Mouse (Mus musculus) midbrain, embryonic 10.5 days (tissue): ENCODE measurements around the gene Eml3. TPM values are rescaled to one million over a fixed set of nuclear protein-coding genes. Genes with fewer than 3 reads are reported as not detected.

Source experiments
- DNase-seq: peaks from one replicate; pipeline ENCODE4 v3.0.0-alpha.2; 2017; ENCODE audit warnings: low spot score
- H3K27ac ChIP-seq: fragments of 300-500 bp; sonication (generic); replicated peaks from 2 replicates; pipeline ENCODE4 v1.5.1; 2016; ENCODE audit warnings: mild to moderate bottlenecking
- H3K27me3 ChIP-seq: fragments of 300-500 bp; sonication (generic); 2 replicates; pipeline ENCODE4 v1.6.1; 2016; ENCODE audit warnings: low read depth, mild to moderate bottlenecking; ENCODE audit not compliant: poor library complexity, severe bottlenecking
- H3K36me3 ChIP-seq: fragments of 300-500 bp; sonication (generic); 2 replicates; pipeline ENCODE4 v1.6.1; 2016; ENCODE audit warnings: mild to moderate bottlenecking, moderate library complexity
- H3K4me1 ChIP-seq: fragments of 300-500 bp; sonication (generic); 2 replicates; pipeline ENCODE4 v1.6.1; 2016
- H3K4me3 ChIP-seq: fragments of 300-500 bp; sonication (generic); 2 replicates; pipeline ENCODE4 v1.5.1; 2016; ENCODE audit warnings: mild to moderate bottlenecking, moderate library complexity
- H3K9me3 ChIP-seq: fragments of 300-500 bp; sonication (generic); replicated peaks from 2 replicates; pipeline ENCODE4 v1.6.1; 2016; ENCODE audit warnings: mild to moderate bottlenecking
- WGBS: fragments of 180-500 bp; shearing (Covaris S2); methylation state at CpG from one replicate; pipeline ENCODE4 v1.1.7; 2016; 5-methylcytosine and 5-hydroxymethylcytosine counted together
- polyA plus RNA-seq: library from polyadenylated mRNA; unstranded; fragments of >200 nt; fragmentation: Nextera tagmentation; extraction: Ambion mirVana; gene quantifications from 2 replicates; pipeline ENCODE4 v1.2.1, GENCODE M21; 2016

The Eml3 gene
- polyA plus RNA-seq, 1 experiment from 2014 or later, result 22.9 TPM

DNA sequence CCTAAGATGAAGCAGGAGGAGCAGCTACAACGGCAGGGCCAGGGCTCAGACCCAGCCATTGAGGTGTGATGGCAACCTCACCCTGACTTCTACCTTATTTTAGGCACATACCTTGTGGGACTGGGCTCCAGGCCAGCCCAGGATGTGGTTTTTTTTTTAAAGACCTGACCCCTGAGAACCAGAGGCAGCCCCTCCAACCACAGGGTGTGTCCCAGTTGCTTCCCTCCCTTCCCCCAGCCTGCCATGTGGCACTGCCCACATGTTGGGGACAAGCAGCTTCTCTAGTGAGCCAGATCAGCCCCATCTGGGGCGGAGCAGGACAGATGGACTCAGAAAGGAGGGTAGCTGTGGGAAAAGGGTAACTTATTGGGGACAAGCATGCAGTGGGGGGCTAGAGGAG, 2.6 kb upstream of the Eml3 start:
- Histone ChIP-seq H3K27ac (no peak overlapping the region), H3K27me3 (no peaks in the 10 kb centered on the region), H3K4me1 (peaks cover 28% of the 10 kb centered on the region), H3K36me3 (peaks cover 60% of the 10 kb centered on the region), H3K9me3 (no peaks in the 10 kb centered on the region), H3K4me3 (no peak overlapping the region)
- no peak for DNase-seq
- 84% methylated on average over 2 of the region's 2 CpGs for WGBS

DNA sequence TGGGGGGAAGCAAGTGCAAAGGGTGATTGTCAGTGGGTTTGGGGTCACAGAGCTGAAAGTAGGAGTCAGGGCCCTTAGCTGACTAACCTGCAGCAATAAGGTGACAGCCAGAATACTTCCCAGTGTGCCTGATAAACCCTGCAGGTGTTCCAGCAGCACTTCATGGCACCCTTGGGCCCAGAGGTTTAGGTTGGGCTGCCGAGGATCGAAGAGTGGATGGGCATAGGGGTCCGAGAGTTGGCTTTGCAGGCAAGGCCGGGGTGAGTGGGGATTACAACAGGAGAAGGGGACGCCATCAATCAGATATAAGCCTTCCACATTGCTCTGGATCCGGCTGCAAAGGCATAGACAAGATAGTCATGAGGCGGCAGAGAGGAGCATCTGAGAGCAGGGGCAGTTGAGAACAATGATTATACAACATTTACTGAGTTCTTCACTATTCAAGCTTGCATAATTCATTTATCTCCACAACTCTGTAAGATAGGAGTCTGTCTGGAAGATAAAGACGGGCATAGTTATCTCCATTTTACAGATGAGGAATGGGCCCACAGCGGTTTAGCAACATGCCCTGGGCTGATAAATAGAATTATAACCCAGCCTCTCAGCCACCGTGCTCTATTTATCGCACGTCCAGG, 1.3 kb upstream of the Eml3 start:
- H3K36me3 ChIP-seq, result peaks cover 57% of the 10 kb centered on the region
- H3K9me3 ChIP-seq, result no peaks in the 10 kb centered on the region
- H3K27me3 ChIP-seq, result no peaks in the 10 kb centered on the region
- no peak for DNase-seq
- H3K4me3 ChIP-seq, result no peak overlapping the region
- peaks cover 27% of the 10 kb centered on the region for H3K4me1 ChIP-seq
- 92% methylated on average over 12 of the region's 12 CpGs for WGBS
- no peak overlapping the region for H3K27ac ChIP-seq

DNA sequence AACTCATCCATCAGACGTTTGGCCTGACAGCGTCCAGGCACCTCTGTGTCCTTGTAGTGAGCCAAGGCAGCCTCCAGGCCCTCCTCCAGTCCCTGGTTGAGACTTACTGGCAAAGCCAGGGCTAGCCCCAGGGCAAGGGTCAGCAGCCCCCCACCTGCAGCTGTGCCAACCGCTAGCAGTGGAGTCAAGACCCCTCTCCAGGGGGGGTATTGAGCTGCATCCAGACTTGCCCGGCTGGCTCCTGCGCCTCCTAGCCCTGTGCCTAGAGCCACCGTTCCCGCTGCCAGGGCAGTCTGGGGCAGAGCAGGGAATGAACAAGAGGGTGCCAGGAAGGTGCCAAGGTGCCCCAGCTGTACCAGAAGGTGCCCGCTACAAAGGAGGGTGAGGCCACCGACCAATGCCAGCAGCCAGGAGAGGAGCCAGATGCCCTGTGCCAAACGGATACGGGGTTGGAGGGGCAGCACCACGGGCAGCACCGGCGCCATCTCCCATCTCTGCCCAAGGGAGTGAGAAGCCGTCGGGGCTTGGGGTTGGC, 596 bp upstream of the Eml3 start:
- no peaks in the 10 kb centered on the region for H3K27me3 ChIP-seq
- H3K4me3 ChIP-seq, result peak overlapping the region; percentile 83
- peaks cover 27% of the 10 kb centered on the region for H3K4me1 ChIP-seq
- no peaks in the 10 kb centered on the region for H3K9me3 ChIP-seq
- DNase-seq, result no peak
- 16% methylated on average over 16 of the region's 16 CpGs for WGBS
- peaks cover 57% of the 10 kb centered on the region for H3K36me3 ChIP-seq
- peak overlapping the region; percentile 90 for H3K27ac ChIP-seq

DNA sequence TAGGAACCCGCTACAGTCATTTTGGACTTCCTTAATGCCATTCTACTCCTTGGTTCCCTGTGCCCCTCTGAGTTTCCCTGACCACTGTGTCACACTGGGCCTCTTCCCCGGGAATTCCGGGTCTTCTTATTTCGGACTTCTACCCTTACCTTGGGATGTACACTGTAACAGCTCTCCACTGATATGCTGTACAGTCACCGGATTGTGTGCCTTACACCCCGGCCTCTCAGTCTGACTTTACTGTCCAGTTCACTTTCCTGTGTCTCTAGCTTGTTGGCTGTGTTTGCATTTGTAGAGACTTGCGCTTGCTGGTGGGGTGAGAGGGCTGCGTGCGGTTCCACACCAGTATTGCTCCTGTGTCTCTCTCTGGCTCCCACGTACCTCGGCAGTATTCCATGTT, 765 bp downstream of the Eml3 start:
- WGBS, result 18% methylated on average over 11 of the region's 11 CpGs
- Histone ChIP-seq H3K27ac (peak overlapping the region; percentile 90), H3K4me3 (peak overlapping the region; percentile 83), H3K4me1 (peaks cover 27% of the 10 kb centered on the region), H3K9me3 (no peaks in the 10 kb centered on the region), H3K36me3 (peaks cover 62% of the 10 kb centered on the region), H3K27me3 (no peaks in the 10 kb centered on the region)
- peak; percentile 32 for DNase-seq

DNA sequence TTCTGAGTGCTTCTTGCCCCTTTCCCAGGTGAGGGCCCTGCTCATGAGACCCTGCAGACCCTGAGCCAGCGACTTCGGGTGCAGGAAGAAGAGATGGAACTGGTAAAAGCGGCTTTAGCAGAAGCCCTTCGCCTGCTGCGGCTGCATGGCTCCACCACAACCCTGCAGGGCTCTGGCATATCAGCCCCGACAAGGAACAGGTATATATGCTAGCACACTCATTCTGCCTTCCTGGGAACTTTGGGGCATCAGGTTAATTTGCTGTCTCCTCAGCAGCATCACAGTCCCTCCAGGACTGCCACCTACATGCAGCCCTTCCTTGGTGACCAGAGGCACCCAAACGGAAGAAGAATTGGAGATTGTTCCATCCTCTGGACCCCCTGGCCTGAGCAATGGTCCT, 1.4 kb downstream of the Eml3 start:
- Histone ChIP-seq H3K4me1 (peaks cover 27% of the 10 kb centered on the region), H3K4me3 (peak overlapping the region; percentile 83), H3K9me3 (no peaks in the 10 kb centered on the region), H3K27ac (no peak overlapping the region), H3K36me3 (peaks cover 62% of the 10 kb centered on the region), H3K27me3 (no peaks in the 10 kb centered on the region)
- 78% methylated on average over 7 of the region's 7 CpGs for WGBS
- DNase-seq, result no peak

DNA sequence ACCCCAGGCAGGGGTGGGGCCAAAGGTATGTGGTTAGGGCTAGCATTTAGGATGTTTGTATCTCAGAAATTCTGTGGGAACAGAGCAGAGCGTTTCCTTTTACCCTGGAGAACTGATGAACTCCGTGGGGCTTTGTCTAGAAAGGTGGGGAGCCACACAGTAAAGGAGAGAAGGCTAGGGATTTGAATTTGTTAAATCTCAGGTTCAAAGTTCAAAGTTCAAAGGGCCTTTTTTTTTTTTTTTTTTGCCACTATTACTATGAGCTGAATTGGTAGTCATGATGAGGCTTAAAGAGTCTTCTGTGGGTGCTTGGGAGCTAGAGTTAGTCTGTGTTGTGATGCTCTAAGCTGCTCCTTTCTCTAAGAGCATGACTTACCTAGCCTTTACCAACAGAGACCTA, 7.4 kb downstream of the Eml3 start:
- H3K36me3 ChIP-seq, result peaks cover 69% of the 10 kb centered on the region
- no peaks in the 10 kb centered on the region for H3K9me3 ChIP-seq
- peaks cover 13% of the 10 kb centered on the region for H3K4me1 ChIP-seq
- H3K4me3 ChIP-seq, result no peak overlapping the region
- 86% methylated on average over 2 of the region's 2 CpGs for WGBS
- no peak for DNase-seq
- no peak overlapping the region for H3K27ac ChIP-seq
- no peaks in the 10 kb centered on the region for H3K27me3 ChIP-seq

DNA sequence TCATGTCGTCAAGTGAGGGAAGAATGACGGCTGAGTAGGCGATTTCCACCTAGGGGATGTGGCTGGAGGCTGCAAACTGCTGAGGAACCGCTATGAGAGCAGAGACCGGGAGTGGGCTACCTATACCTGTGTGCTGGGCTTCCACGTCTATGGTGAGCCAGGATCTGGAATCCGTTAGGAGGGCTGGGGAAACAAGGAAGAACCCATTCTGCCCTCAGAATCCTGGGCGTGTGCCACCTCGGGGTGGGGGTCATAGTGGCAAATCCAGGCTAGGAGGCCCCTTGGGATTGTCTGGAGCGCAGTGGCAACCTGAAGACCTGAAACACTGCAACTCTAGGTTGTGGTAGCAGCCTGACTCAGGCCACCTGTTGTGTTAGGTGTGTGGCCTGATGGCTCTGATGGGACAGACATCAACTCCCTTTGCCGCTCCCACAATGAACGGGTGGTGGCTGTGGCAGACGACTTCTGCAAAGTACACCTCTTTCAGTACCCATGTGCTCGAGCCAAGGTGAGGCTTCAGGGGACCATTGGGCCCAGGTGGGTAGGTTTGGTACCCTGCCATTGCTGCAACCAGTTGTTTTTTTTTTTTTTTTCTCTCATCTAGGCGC, 11.3 kb downstream of the Eml3 start:
- DNase-seq, result no peak
- WGBS, result 81% methylated on average over 15 of the region's 15 CpGs
- peak overlapping the region; percentile 97 for H3K4me3 ChIP-seq
- peaks cover 34% of the 10 kb centered on the region for H3K4me1 ChIP-seq
- peak overlapping the region; percentile 98; the same call in 1 of the 2 replicates for H3K27ac ChIP-seq
- H3K9me3 ChIP-seq, result no peaks in the 10 kb centered on the region
- no peaks in the 10 kb centered on the region for H3K27me3 ChIP-seq
- H3K36me3 ChIP-seq, result peaks cover 65% of the 10 kb centered on the region

DNA sequence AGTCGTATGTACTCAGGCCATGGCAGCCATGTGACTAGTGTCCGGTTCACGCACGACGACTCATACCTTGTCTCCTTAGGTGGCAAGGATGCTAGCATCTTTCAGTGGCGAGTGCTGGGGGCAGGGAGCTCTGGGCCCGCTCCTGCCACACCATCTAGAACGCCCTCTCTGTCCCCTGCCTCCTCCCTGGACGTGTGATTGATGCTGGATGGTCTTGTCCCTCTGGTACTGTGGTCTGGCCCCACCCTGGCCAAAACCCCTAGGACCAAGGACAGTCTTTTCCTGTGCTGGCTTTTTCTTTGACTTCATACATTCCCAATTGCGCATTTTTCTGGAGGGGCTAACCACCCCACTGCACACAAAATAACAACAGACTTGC, 11.8 kb downstream of the Eml3 start:
- peaks cover 65% of the 10 kb centered on the region for H3K36me3 ChIP-seq
- no peaks in the 10 kb centered on the region for H3K27me3 ChIP-seq
- no peaks in the 10 kb centered on the region for H3K9me3 ChIP-seq
- H3K27ac ChIP-seq, result peak overlapping the region; percentile 98
- peak overlapping the region; percentile 97 for H3K4me3 ChIP-seq
- no peak for DNase-seq
- 42% methylated on average over 10 of the region's 10 CpGs for WGBS
- H3K4me1 ChIP-seq, result peaks cover 34% of the 10 kb centered on the region

DNA sequence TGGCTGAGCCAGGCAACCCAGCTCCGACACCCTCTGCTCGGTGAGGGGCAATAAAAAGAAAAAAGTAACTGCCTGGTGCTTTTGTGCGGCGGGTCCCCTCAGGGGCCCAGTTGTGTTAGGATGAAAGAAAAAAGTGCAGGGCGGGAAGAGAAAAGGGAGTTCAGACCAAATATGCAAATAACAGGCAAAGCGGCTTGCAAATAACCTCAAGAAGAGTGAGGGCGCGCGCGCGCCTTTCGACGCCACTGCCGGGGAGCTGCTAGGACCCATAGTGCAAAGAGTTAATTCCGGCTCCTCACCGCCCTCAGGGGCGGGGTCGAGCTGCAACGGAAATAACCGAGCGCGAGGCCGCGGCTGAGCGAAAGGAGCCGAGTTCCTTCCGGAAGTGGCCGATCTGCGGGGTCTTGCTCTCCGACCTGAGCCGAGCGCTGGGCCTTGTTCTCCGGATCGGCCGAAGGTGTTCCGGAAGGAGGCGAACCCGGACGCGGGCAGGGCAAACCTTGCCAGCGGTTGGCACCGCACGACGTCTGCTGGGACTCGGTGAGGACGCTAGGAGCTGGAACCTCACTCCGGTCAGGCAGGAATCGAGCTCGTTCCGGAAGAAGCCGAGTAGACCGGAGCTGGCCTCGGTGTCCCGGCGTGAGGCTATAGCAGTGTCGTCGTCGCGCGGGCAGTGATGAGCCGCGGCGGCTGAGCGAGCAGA, 12.3 kb downstream of the Eml3 start, which contains the start of gene Mta2:
Gene Mta2 (plus strand): TSS at position 361 of the 703 bp plus-strand sequence.
- under 1% methylated on average over 64 of the region's 64 CpGs for WGBS
- Histone ChIP-seq H3K27ac (peak within 1 kb of the TSS; percentile 98), H3K36me3 (peaks cover 65% of the 10 kb centered on the region), H3K9me3 (no peaks in the 10 kb centered on the region), H3K4me3 (peak within 1 kb of the TSS; percentile 97), H3K4me1 (peaks cover 34% of the 10 kb centered on the region), H3K27me3 (no peaks in the 10 kb centered on the region)
- peak; percentile 99 for DNase-seq

DNA sequence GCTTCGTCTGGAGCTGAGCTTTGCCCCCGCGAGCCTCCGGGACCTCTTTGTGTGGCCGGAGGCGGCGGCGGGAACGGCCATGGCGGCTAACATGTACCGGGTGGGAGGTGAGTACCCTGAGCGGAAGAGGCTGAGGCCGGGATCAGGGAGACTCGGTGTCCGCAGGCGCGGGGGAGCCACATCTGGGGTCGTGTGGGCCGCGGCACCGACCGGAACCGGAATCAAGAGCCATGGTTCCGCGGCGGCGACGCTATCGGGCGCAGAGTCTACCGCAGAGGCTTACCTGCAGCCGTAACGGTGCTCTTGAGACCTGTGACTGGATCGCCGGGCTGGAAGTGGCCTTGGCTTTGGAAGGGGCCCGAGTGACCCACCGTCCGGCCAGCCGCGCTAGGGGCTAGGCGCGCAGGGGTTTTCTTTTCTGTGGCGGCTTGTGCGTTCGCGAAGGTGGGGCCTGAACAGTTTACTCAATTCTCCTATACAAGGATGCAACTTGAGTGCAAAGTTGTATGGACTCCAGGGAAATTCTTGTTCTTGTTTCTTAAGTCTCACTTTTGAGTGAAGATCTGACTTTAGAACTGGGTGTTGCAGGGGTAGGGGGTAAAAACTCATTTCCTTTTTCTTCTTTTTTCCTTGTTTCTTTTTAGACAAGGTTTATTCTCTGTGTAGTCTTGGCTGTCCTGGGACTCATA, 13.1 kb downstream of the Eml3 start:
- Histone ChIP-seq H3K4me1 (peaks cover 34% of the 10 kb centered on the region), H3K4me3 (peak overlapping the region; percentile 97), H3K36me3 (peaks cover 65% of the 10 kb centered on the region), H3K27me3 (no peaks in the 10 kb centered on the region), H3K9me3 (no peaks in the 10 kb centered on the region), H3K27ac (peak overlapping the region; percentile 98)
- WGBS, result under 1% methylated on average over 46 of the region's 46 CpGs
- no peak for DNase-seq

DNA sequence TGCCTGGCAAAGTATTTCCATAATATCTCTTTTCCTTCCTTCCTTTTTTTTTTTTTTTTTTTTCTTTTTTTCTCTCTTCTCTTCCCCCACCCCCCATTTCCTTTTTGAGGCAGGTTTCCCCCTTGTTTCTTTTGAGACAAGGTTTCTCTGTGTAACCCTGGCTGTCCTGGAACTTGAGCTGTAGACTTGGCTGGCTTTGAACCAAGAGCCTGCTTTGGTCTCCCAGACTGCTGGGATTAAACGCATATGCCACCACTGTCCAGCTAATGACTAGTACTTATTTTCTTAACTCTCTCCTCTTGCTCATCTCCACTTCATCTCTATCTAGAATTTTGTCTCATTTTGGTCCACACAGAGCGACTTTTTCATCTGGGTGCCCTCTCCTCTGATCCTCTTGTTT, 13.7 kb downstream of the Eml3 start:
- Histone ChIP-seq H3K4me1 (peaks cover 34% of the 10 kb centered on the region), H3K36me3 (peaks cover 65% of the 10 kb centered on the region), H3K27ac (peak overlapping the region; percentile 98; the same call in 1 of the 2 replicates), H3K9me3 (no peaks in the 10 kb centered on the region), H3K27me3 (no peaks in the 10 kb centered on the region), H3K4me3 (peak overlapping the region; percentile 97)
- DNase-seq, result no peak
- WGBS, result 70% methylated on average over 2 of the region's 2 CpGs

DNA sequence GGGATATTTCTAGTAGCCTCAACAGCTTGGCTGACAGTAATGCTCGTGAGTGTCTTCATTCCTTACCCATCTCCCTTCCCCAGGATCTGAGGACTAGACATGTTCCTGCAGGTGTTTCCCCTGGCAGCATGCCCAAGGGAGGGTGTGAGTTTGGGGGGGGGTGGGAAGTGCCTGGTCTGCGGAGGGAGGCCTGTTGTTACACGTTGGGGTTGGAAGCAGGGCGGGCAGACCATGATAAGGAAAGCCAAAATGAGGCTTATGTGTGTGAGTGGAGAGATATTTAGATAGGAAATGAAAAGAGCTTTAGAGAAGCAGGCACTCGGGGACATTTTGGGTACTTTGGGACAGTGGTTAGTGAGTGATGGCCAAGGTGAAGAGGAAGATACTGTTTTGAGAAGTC, 14.7 kb downstream of the Eml3 start:
- DNase-seq, result no peak
- WGBS, result 84% methylated on average over 5 of the region's 5 CpGs
- peak overlapping the region; percentile 38; the same call in 1 of the 2 replicates for H3K27ac ChIP-seq
- H3K36me3 ChIP-seq, result peaks cover 65% of the 10 kb centered on the region
- peak overlapping the region; percentile 97 for H3K4me3 ChIP-seq
- no peaks in the 10 kb centered on the region for H3K27me3 ChIP-seq
- no peaks in the 10 kb centered on the region for H3K9me3 ChIP-seq
- H3K4me1 ChIP-seq, result peaks cover 34% of the 10 kb centered on the region
